Mouse (Mus musculus) left cerebral cortex, postnatal 36 days (tissue): ENCODE data around the gene Sh3bp2. TPM values are rescaled to one million over a fixed set of nuclear protein-coding genes. Genes with fewer than 3 reads are reported as not detected.

ENCODE experiments used
- DNase-seq, 2 experiments: peaks; one replicate each; pipeline ENCODE4 v3.0.0; 2021 to 2022; ENCODE audit warnings: low spot score in 2 of 2, mixed read lengths in 1 of 2
- intact Hi-C: fragments of 180-260 bp; cut with DNase I; formaldehyde crosslinking; loops from one replicate; pipeline ENCODE4 v1.15.1; 2025
- microRNA-seq: library from miRNA; unstranded; fragments of <30 nt; microRNA quantifications from one replicate; pipeline ENCODE4 v1.2.0, GENCODE M21; 2022
- total RNA-seq, 2 experiments: library from RNA; stranded (reverse); gene quantifications; 2 replicates each; pipeline ENCODE4 v1.2.3; 2021

Sh3bp2 gene
- total RNA-seq, 2 experiments from 2014 or later = 2.6 to 3.7 TPM

DNA sequence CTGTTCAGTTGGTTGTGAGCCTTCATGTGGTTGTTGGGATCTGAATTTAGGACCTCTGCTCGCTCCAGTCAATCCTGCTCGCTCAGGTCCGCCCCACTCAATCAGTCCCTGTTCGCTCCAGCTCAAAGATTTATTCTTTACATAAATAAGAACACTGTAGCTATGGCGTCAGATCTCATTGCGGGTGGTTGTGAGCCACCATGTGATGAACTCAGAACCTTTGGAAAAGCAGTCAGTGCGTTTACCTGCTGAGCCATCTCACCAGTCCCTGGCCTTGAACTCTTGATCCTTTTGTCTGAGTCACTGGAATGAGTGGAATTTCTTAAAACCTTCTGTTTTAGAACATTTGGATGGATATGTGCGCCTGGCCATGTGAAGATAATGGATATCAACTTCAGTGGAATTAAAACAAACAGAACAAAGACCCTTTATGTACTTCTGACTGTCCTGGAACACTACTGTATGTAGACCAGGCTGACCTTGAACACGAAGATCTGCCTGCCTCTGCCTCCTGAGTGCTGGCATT, 67.6 kb downstream of the Sh3bp2 start:
- intact Hi-C loops = no loop called here
- DNase-seq = no peak

DNA sequence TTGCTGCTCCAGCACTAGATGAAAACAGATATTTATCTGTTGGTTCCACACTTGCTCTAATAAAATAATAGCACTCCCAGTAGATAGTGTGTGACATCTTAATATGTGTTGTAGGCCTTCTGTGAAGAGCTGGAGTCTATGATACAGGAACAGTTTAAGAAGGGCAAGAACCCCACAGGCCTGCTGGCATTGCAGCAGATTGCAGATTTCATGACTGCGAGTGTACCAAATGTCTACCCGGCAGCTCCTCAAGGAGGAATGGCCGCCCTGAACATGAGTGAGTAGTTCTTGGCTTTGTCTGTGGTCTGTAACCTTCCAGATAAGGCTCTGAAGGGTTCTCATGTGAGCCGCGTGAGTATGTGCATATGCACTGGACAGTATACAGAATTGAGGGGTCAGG, 78.9 kb downstream of the Sh3bp2 start:
- no peak for DNase-seq
- intact Hi-C loops = no loop called here

DNA sequence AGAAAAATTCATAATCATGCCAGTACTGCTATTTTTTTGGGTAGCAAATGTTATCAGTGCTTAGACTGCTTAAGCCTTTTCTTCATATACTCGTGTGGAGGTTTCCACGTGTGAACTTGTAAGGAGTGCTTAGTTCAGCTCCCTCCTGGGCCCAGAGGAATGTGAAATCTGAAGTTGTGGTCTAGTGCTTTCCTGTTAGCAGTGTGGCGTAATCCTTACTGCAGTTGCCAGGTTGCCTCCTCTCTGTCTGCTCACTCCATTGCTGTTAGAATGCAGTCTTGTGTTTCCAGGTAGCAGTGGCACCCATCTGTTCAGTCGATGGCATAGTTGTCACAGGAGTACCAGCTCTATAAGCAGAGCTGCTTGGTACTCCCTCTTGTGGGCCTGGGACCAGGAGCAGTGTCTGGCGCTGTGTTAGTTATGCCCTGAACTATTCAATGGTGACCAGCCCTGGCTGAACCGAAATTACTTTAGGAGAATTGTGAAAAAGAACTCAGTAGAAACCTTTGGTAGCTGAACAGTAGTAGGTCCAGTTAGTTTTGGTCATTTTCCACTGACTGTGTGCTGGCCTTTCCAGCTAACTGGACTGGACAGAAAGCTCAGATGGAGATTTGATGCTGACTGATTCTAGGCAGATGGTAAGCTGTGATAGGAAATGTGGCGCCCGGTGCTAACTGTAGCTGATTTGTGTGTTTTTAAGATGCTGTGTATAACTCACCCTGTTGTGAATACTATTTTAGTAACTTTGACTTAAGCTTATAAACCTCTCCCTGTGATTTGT, 81.7 kb downstream of the Sh3bp2 start:
- no peak for DNase-seq
- intact Hi-C loops = no loop called here

DNA sequence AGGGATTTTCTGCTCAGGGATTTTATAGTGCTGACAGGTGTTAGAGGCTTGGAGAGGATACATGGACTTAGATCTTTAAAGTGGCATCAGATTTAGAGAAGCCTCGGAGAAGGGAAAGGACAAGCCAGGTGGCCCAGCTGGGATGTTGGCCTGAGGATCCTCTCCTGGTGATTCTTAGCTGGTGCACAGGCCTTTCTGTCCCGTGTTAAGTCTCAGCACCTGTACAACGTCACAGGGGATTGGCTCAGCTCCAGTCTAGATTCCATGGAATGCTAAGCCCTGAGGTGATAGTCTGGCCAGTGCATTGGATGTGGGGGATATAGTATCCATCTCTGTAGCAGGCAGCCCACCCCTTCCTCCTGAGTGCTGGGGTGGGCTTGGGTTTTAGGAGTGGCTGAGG, 82.6 kb downstream of the Sh3bp2 start:
- intact Hi-C loops = no loop called here
- no peak for DNase-seq

DNA sequence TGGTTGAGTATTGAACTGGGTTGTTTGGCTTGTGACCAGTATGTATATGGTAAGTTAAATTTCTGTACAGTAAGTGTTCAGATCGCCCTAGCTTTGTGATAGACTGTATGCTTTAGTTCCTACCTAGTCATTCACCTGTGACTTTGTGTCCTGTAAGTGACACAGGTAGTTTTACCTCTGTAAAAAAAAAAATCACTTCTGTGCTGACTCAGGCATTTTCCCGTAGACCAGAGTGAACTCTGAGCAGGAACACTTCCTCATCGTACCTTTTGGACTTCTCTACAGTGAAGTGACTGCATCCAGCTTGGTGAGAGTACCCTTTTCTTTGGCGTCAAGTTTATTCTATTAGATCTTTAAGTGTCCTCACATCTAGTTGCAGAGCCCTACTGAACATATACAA, 84.3 kb downstream of the Sh3bp2 start:
- no peak for DNase-seq
- intact Hi-C loops = no loop called here

Small RNAs within 50 kb of the gene (microRNA-seq; reads per million reads assigned to microRNA genes)
- 1.3 reads per million for gene Mir7036b

Other genes starting within 250 kb of the Sh3bp2 start
- 10 to 100 TPM; 53.1 to 55.3 TPM for gene Zfyve28, start 237.4 kb upstream of the Sh3bp2 start, total RNA-seq
- gene Cfap99, start 237.2 kb upstream of the Sh3bp2 start, total RNA-seq = 1 to 10 TPM in 1 of 2 experiments, under 1 TPM in 1; 0.96 to 1.5 TPM
- gene Rnf4, start 189.5 kb upstream of the Sh3bp2 start, total RNA-seq = 10 to 100 TPM; 82.2 to 87.2 TPM
- gene Fam193a, start 155.9 kb upstream of the Sh3bp2 start, total RNA-seq = 10 to 100 TPM; 40.0 to 44.5 TPM
- gene Tnip2, start 11.8 kb upstream of the Sh3bp2 start, total RNA-seq = 10 to 100 TPM; 12.7 to 20.4 TPM
- 100 to 1,000 TPM; 434 to 436 TPM for gene Add1, start 47.8 kb downstream of the Sh3bp2 start, total RNA-seq
- 10 to 100 TPM; 35.7 to 42.1 TPM for gene Mfsd10, start 111.4 kb downstream of the Sh3bp2 start, total RNA-seq
- 10 to 100 TPM; 13.2 to 14.9 TPM for gene Nop14, start 134.3 kb downstream of the Sh3bp2 start, total RNA-seq
- 1 to 10 TPM; 5.7 to 5.9 TPM for gene Grk4, start 134.5 kb downstream of the Sh3bp2 start, total RNA-seq
- 10 to 100 TPM; 81.0 to 93.8 TPM for gene Htt, start 235.9 kb downstream of the Sh3bp2 start, total RNA-seq